Mouse (Mus musculus): ENCODE results near the gene Olfr683.

DNA sequence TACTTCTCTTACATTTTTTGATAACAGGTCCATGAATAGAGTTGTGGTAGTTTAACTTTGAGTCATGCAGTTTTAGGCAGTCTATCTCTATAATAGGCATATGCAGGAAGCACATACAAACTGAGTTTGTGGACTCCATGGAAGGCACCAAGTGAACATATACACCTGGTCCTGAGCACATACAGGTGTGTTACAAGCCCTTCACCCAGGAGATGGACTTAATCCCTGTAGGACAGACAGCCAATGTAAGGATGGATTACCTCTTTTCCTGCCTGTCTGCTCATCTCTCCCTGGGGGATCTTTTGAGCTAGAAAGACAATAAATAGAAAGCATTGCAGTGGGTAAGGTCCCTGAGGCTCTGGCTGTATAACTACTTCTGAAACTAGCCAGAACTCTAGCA is 30.3 kb downstream of the Olfr683 start, which contains the start of gene Olfr681:
- TF ChIP-seq CTCF (IDR thresholded peaks at IDR 0.05) (no peak), EP300 (IDR thresholded peaks at IDR 0.05) (no peak)

All from lung, postnatal 0 days (tissue).